Mouse (Mus musculus) lung, postnatal 36 days (tissue): ENCODE data around the gene Slc16a5.

Experiments used
- DNase-seq: peaks from one replicate; pipeline ENCODE4 v3.0.0; 2022; ENCODE audit warnings: mixed read lengths

Gene Slc16a5

GRCm38 (mm10) chr11:115462243-115462891 lies at the start of gene Slc16a5:
Slc16a5 (plus strand) TSS chr11:115462474.
- peak; percentile 39 for DNase-seq

- peak; percentile 97 for DNase-seq
These were observed 42.6 kb upstream of the Slc16a5 start, which contains the start of the genes Atp5h and Kctd2 for GRCm38 (mm10) chr11:115419531-115420237. Atp5h (minus strand) TSS chr11:115419962. Kctd2 (plus strand) TSS chr11:115420128.

GRCm38 (mm10) chr11:115420336-115421190 lies 41.7 kb upstream of the Slc16a5 start:
- peak; percentile 69 for DNase-seq

- DNase-seq, result no peak
These were observed 40.9 kb upstream of the Slc16a5 start for GRCm38 (mm10) chr11:115421328-115421727.

- DNase-seq, result no peak
These were observed 40.3 kb upstream of the Slc16a5 start for GRCm38 (mm10) chr11:115421972-115422371.

- DNase-seq, result no peak
These were observed 39.2 kb upstream of the Slc16a5 start for GRCm38 (mm10) chr11:115423091-115423490.

GRCm38 (mm10) chr11:115424666-115425065 lies 37.6 kb upstream of the Slc16a5 start:
- DNase-seq, result no peak

GRCm38 (mm10) chr11:115425671-115426070 lies 36.6 kb upstream of the Slc16a5 start:
- no peak for DNase-seq

- peak; percentile 88 for DNase-seq
These were observed 34.6 kb upstream of the Slc16a5 start for GRCm38 (mm10) chr11:115427482-115428331.

- no peak for DNase-seq
These were observed 33.0 kb upstream of the Slc16a5 start for GRCm38 (mm10) chr11:115429307-115429706.

GRCm38 (mm10) chr11:115430561-115430960 lies 31.7 kb upstream of the Slc16a5 start:
- DNase-seq, result no peak

GRCm38 (mm10) chr11:115432814-115433213 lies 29.5 kb upstream of the Slc16a5 start:
- no peak for DNase-seq

GRCm38 (mm10) chr11:115433342-115433741 lies 28.9 kb upstream of the Slc16a5 start:
- DNase-seq, result no peak

- no peak for DNase-seq
These were observed 26.5 kb upstream of the Slc16a5 start for GRCm38 (mm10) chr11:115435596-115436337.

GRCm38 (mm10) chr11:115437571-115438122 lies 24.6 kb upstream of the Slc16a5 start:
- DNase-seq, result no peak

GRCm38 (mm10) chr11:115439326-115439725 lies 22.9 kb upstream of the Slc16a5 start:
- peak; percentile 22 for DNase-seq

- no peak for DNase-seq
These were observed 22.2 kb upstream of the Slc16a5 start, which contains the start of gene Trim80 for GRCm38 (mm10) chr11:115439906-115440595. Trim80 (plus strand) TSS chr11:115440545.

- no peak for DNase-seq
These were observed 20.9 kb upstream of the Slc16a5 start for GRCm38 (mm10) chr11:115441417-115441816.

GRCm38 (mm10) chr11:115446906-115447305 lies 15.4 kb upstream of the Slc16a5 start:
- no peak for DNase-seq

GRCm38 (mm10) chr11:115447321-115447885 lies 14.9 kb upstream of the Slc16a5 start:
- no peak for DNase-seq
